Mouse (Mus musculus) intestine, embryonic 16.5 days (tissue): ENCODE measurements around the gene Sv2c. TPM values are rescaled to one million over a fixed set of nuclear protein-coding genes. Genes with fewer than 3 reads are reported as not detected.
"Not testable (repeated sequence)": the region's sequence is repeated elsewhere in the genome, so short reads cannot be mapped to it uniquely, and the experiment has no call there.

ENCODE experiments used
- ATAC-seq: fragments of 200-750 bp; cut with Nextera tagmentation; 2 replicates; pipeline ENCODE4 v1.8.0; 2017; ENCODE audit warnings: moderate TSS enrichment, moderate library complexity
- H3K27ac ChIP-seq: fragments of 300-500 bp; sonication (generic); 2 replicates; pipeline ENCODE4 v1.5.1; 2014; ENCODE audit warnings: mild to moderate bottlenecking, low read length
- H3K27me3 ChIP-seq: fragments of 300-500 bp; sonication (generic); replicated peaks from 2 replicates; pipeline ENCODE4 v1.6.1; 2014; ENCODE audit warnings: low read length, control low read depth, mixed read lengths; ENCODE audit not compliant: control insufficient read depth, insufficient read depth
- H3K36me3 ChIP-seq: fragments of 300-500 bp; sonication (generic); 2 replicates; pipeline ENCODE4 v1.6.1; 2014; ENCODE audit warnings: low read length, control low read depth; ENCODE audit not compliant: control insufficient read depth, insufficient read depth
- H3K4me1 ChIP-seq: fragments of 300-500 bp; sonication (generic); 2 replicates; pipeline ENCODE4 v1.6.1; 2014; ENCODE audit warnings: low read length, control low read depth, mixed read lengths; ENCODE audit not compliant: control insufficient read depth, insufficient read depth
- H3K4me2 ChIP-seq: fragments of 300-500 bp; sonication (generic); 2 replicates; pipeline ENCODE4 v1.6.1; 2014; ENCODE audit warnings: low read depth, low read length, control low read depth
- H3K4me3 ChIP-seq: fragments of 300-500 bp; sonication (generic); 2 replicates; pipeline ENCODE4 v1.5.1; 2014; ENCODE audit warnings: mild to moderate bottlenecking, low read length
- H3K9ac ChIP-seq: fragments of 300-500 bp; sonication (generic); 2 replicates; pipeline ENCODE4 v1.6.1; 2014; ENCODE audit warnings: low read depth, low read length
- H3K9me3 ChIP-seq: fragments of 300-500 bp; sonication (generic); 2 replicates; pipeline ENCODE4 v1.6.1; 2016; ENCODE audit warnings: low read length, control low read depth; ENCODE audit not compliant: control insufficient read depth
- WGBS: fragments of 180-500 bp; shearing (Covaris S2); extraction: QIAGEN DNeasy Blood & Tissue Kit; methylation state at CpG from one replicate; pipeline ENCODE4 v1.1.7; 2014; 5-methylcytosine and 5-hydroxymethylcytosine counted together
- polyA plus RNA-seq: library from polyadenylated mRNA; unstranded; fragments of >200 nt; fragmentation: Nextera tagmentation; extraction: Ambion mirVana; gene quantifications from 2 replicates; pipeline ENCODE4 v1.2.1, GENCODE M21; 2015

Sv2c gene
- polyA plus RNA-seq, 1 experiment from 2014 or later = 1.8 TPM

DNA sequence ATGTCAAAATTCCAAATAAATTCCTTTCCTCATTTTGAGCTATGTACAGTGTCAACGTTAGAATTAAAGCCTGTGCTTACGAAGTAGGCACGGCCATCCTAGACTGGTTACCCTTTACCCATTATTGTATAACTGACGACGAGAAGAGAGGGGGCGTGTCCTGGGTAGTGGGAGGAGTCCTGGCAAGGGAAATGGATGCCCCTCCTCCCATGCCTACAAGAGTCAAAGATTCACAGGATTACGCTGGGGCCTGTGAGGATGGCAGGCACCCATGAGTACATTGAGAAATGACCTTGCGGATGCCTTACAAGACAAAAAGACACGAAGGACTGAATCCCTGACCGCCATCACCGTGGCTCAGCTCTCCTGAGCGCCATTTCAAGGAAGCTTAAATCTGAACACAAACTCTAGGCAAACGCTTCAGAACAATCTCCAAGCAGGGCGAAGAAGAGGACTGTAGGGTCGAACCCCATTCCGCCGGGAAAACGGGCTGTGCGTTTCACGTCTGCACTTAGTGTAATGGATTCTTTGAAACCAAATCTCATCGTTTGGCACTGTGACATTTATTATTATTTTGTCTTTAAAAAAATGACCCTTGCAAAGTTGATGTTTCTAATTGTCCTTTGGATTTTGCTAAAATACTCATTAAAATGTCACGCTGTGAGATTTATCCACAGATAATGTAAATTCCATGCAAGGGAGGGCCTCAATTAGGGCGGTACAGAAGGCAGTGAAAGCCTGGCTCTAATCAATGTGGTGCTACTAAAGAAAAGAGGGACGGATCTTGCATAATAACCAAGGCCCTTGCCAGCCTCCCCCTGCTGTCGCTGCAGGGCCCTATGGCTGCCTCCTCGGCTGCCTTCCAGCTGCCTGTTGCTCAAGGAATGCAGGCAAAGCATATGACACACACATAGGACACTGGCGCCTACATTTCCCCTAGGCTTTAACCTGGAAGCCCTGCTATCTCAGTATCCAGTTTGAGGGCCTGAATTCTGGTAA, 137.4 kb downstream of the Sv2c start:
- H3K27ac ChIP-seq = no peak overlapping the region
- no peak overlapping the region for H3K9ac ChIP-seq
- 72% methylated on average over 27 of the region's 27 CpGs for WGBS
- H3K4me1 ChIP-seq = no peaks in the 10 kb centered on the region
- H3K27me3 ChIP-seq = no peaks in the 10 kb centered on the region
- no peaks in the 10 kb centered on the region for H3K9me3 ChIP-seq
- ATAC-seq = no peak
- H3K4me3 ChIP-seq = no peak overlapping the region
- H3K4me2 ChIP-seq = no peak overlapping the region
- no peaks in the 10 kb centered on the region for H3K36me3 ChIP-seq

DNA sequence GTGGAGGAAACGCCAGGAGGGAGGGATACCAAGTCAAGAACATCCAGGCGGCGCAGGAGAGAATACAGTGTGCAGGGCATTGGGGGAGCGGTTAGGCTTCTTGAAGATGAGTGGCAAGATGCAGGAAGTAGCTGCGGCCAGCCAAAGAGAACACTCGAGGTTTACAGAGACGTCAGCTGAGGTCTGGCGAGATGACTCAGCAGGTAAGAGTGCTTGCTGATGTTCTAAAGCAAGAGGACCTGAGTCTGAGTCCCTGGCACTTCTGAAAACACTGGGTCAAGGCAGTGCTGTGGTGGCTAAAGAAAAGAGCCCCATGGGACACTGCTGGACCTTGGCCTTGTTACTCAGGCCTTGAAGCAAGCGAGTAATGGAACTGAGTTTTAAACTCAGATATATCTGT, 144.2 kb downstream of the Sv2c start:
- no peaks in the 10 kb centered on the region for H3K27me3 ChIP-seq
- ATAC-seq = no peak
- WGBS = 78% methylated on average over 9 of the region's 9 CpGs

DNA sequence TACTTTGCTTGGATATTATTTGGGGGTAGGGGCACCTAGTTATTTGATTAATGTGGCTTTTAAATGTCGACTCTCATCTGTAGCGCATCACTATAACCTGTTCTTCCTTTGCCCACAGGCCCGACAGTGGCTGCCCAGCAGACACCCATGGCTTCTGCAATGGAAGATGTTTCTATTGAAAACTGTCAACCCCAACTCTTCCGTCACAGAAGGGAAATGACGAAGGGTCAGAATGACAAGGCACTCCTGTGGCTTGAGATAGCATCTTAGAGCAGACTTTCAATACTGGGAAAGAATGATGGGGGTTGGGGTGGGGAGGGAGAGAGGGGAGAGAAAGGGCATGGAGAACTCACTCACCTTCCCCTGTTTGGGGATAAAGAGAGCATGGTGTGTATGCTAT, 145.2 kb downstream of the Sv2c start:
- Histone ChIP-seq H3K27ac (no peak overlapping the region), H3K4me2 (no peak overlapping the region), H3K9me3 (no peaks in the 10 kb centered on the region), H3K36me3 (no peaks in the 10 kb centered on the region), H3K9ac (no peak overlapping the region), H3K27me3 (no peaks in the 10 kb centered on the region), H3K4me1 (no peaks in the 10 kb centered on the region), H3K4me3 (no peak overlapping the region)
- no peak for ATAC-seq
- WGBS = 78% methylated on average over 5 of the region's 5 CpGs

More for the DNA sequence above, 144.2 kb downstream of the Sv2c start:
- H3K27ac ChIP-seq = no peak overlapping the region
- H3K9me3 ChIP-seq = no peaks in the 10 kb centered on the region
- H3K36me3 ChIP-seq = no peaks in the 10 kb centered on the region
- H3K4me1 ChIP-seq = no peaks in the 10 kb centered on the region
- H3K9ac ChIP-seq = no peak overlapping the region
- no peak overlapping the region for H3K4me2 ChIP-seq
- H3K4me3 ChIP-seq = no peak overlapping the region

DNA sequence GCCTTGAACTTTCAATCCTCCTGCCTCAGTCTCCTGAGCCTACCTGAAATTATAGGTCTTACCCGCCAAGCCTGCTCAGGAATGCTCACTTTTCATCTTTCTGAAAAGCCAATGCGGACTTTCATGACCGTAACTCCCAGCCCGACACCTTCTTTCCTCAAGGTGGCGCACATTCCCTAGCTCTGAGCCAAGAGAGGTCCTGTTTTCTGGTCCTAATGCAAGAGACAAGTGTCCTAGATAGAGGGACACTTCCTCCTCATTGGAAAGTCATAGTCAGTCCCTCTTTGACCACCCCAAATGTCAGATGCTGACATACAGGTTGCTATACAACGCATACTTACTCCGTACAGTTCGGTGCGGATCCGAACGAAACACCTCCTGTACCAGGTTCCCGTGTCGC, 146.0 kb downstream of the Sv2c start:
- Histone ChIP-seq H3K9ac (no peak overlapping the region), H3K4me2 (no peak overlapping the region), H3K9me3 (no peaks in the 10 kb centered on the region), H3K27ac (no peak overlapping the region), H3K27me3 (no peaks in the 10 kb centered on the region), H3K4me1 (no peaks in the 10 kb centered on the region), H3K4me3 (no peak overlapping the region), H3K36me3 (no peaks in the 10 kb centered on the region)
- 72% methylated on average over 13 of the region's 13 CpGs for WGBS
- no peak for ATAC-seq

DNA sequence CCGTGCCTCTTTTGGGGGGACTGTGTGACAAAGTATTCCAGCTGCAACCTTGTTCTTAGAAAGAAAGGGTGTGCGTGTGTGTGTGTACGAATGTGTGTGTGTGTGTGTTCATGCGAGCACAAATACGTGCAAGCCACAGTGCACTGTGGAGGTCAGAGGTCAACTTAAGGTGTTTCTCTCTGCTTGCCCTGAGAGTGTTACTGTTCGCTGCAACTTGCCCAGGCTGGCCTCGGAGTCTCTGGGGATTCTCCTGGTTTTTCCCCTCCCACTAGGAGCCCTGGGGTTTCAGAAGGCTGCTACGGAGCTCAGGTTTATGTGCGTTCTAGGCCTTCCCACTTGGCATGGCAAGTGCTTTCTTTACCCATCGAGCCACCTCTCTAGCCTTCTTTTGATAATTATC, 157.2 kb downstream of the Sv2c start:
- 85% methylated on average over 10 of the region's 10 CpGs for WGBS
- no peaks in the 10 kb centered on the region for H3K27me3 ChIP-seq

DNA sequence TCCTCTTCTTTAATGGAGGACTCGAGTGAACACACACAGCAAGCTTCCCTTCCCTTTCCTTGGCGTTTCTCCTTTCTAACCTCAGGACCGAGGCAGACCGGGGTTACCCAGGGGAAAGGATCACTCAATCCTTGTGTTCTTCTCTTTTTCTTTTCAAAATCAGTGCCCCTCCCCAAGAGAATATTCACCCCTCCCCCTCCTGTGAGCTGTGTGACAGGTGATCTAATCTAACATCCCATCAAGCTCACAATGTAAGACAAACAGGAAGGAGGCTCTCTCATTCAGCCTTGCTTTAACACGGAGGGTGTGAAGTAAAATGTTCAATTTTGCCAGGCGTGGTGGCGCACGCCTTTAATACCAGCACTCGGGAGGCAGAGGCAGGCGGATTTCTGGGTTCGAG, 158.3 kb downstream of the Sv2c start:
- Histone ChIP-seq H3K9ac (no peak overlapping the region), H3K27ac (no peak overlapping the region), H3K9me3 (no peaks in the 10 kb centered on the region), H3K27me3 (no peaks in the 10 kb centered on the region), H3K4me1 (no peaks in the 10 kb centered on the region), H3K36me3 (no peaks in the 10 kb centered on the region), H3K4me3 (no peak overlapping the region), H3K4me2 (no peak overlapping the region)
- 89% methylated on average over 11 of the region's 11 CpGs for WGBS
- ATAC-seq = no peak

More for the DNA sequence above, 157.2 kb downstream of the Sv2c start:
- H3K9me3 ChIP-seq = no peaks in the 10 kb centered on the region
- H3K4me3 ChIP-seq = no peak overlapping the region
- H3K27ac ChIP-seq = no peak overlapping the region
- ATAC-seq = no peak
- H3K4me1 ChIP-seq = no peaks in the 10 kb centered on the region
- H3K36me3 ChIP-seq = no peaks in the 10 kb centered on the region
- no peak overlapping the region for H3K9ac ChIP-seq
- no peak overlapping the region for H3K4me2 ChIP-seq

DNA sequence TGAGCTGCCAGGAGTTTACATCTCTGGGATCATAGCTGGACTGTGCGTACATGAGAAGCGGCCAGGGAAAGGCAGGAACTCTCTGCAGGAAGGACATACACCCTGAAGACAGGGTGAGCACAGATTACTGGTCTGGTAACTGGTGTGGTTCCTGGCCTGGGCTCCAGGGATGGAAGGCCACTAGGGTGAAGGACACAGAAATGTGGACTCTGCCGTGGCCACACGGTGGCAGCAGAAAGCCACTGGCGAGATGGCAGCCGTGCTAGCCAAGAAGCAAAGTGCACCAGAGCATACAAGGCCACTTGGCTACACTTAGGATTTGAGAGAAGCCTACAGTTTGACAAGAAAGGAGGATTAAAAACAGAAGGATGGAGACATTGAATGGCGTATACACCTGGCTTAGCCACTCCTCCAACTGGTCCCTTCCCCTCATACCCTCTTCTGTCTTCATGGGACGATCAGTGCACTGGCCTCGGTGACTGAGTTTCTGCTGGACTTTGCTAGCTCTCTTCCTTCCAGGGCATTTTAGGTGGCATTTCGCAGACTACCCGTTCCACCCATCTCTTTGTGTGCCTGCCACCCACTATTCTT, 158.9 kb downstream of the Sv2c start:
- Histone ChIP-seq H3K27ac (no peak overlapping the region), H3K36me3 (no peaks in the 10 kb centered on the region), H3K4me2 (no peak overlapping the region), H3K9me3 (no peaks in the 10 kb centered on the region), H3K4me1 (no peaks in the 10 kb centered on the region), H3K27me3 (no peaks in the 10 kb centered on the region), H3K9ac (no peak overlapping the region), H3K4me3 (no peak overlapping the region)
- WGBS = 55% methylated on average over 11 of the region's 11 CpGs
- ATAC-seq = peak; percentile 71

DNA sequence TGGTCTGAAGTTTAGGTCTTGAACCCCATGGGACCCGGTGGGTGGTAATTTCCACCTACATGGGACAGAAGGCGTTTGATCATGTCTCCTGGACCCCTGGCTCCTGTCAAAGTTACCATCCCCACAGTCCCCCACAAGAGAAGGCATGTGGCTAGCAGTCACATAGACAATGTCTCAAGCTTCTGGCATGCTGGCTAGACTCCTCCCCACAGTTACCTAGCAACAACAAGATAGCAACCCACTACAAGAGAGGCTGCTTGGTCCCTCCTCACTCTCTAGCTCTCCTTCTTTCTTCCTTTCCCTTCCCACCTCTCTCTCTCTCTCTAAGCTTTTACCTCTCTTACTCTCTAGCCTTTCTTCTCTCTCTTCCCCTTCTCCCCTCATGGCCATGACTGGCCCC, 164.3 kb downstream of the Sv2c start:
- ATAC-seq = not testable (repeated sequence)

DNA sequence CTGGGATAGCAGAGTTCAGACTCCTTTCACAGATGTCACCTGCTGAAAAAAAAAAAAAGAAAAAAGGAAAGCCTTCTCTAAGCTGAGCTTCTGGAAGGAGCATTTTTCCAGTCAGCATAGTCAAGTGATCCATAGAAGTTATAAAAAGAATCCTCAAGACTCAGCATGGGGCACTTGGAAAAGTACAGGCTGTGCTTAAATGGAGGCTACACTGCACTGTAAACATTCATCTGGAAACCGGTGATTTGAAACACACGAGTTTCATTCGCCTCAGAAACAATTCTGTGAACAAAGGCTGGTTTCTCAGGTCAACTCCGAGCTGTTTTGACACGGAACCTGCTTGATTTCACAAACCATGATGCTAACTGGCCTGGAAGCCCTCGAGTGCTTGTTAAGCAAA, 165.6 kb downstream of the Sv2c start:
- no peak overlapping the region for H3K4me2 ChIP-seq
- no peaks in the 10 kb centered on the region for H3K36me3 ChIP-seq
- no peaks in the 10 kb centered on the region for H3K4me1 ChIP-seq
- H3K27ac ChIP-seq = no peak overlapping the region
- no peak overlapping the region for H3K9ac ChIP-seq
- H3K27me3 ChIP-seq = no peaks in the 10 kb centered on the region
- 71% methylated on average over 6 of the region's 6 CpGs for WGBS
- no peaks in the 10 kb centered on the region for H3K9me3 ChIP-seq
- no peak for ATAC-seq
- no peak overlapping the region for H3K4me3 ChIP-seq

More for the DNA sequence above, 164.3 kb downstream of the Sv2c start:
- not testable (repeated sequence) for H3K27ac ChIP-seq, H3K4me3 ChIP-seq, H3K27me3 ChIP-seq, H3K36me3 ChIP-seq, H3K9me3 ChIP-seq, H3K4me1 ChIP-seq, H3K4me2 ChIP-seq, H3K9ac ChIP-seq
- 76% methylated on average over 2 of the region's 2 CpGs for WGBS
